Mouse (Mus musculus) kidney, embryonic 15.5 days (tissue): ENCODE data around the gene Rbm20. TPM values are rescaled to one million over a fixed set of nuclear protein-coding genes. Genes with fewer than 3 reads are reported as not detected.
A peak's percentile ranks its signal among the peaks of the same experiment; 100 is the strongest.
"Not testable (repeated sequence)": the region's sequence is repeated elsewhere in the genome, so short reads cannot be mapped to it uniquely, and the experiment has no call there.

Source experiments
- ATAC-seq: fragments of 200-750 bp; cut with Nextera tagmentation; replicated peaks from 2 replicates; pipeline ENCODE4 v1.8.0; 2017; ENCODE audit warnings: moderate TSS enrichment; ENCODE audit not compliant: low FRiP score
- H3K27ac ChIP-seq: fragments of 300-500 bp; sonication (generic); 2 replicates; pipeline ENCODE4 v1.5.1; 2015; ENCODE audit warnings: mild to moderate bottlenecking, inconsistent platforms
- H3K27me3 ChIP-seq: fragments of 300-500 bp; sonication (generic); 2 replicates; pipeline ENCODE4 v1.6.1; 2015; ENCODE audit warnings: inconsistent platforms
- H3K36me3 ChIP-seq: fragments of 300-500 bp; sonication (generic); 2 replicates; pipeline ENCODE4 v1.6.1; 2015; ENCODE audit warnings: inconsistent platforms
- H3K4me1 ChIP-seq: fragments of 300-500 bp; sonication (generic); 2 replicates; pipeline ENCODE4 v1.6.1; 2015; ENCODE audit warnings: inconsistent platforms
- H3K4me2 ChIP-seq: fragments of 300-500 bp; sonication (generic); 2 replicates; pipeline ENCODE4 v1.6.1; 2015; ENCODE audit warnings: moderate library complexity, mild to moderate bottlenecking, inconsistent platforms
- H3K4me3 ChIP-seq: fragments of 300-500 bp; sonication (generic); replicated peaks from 2 replicates; pipeline ENCODE4 v1.5.1; 2015; ENCODE audit warnings: mild to moderate bottlenecking, inconsistent platforms
- H3K9ac ChIP-seq: fragments of 300-500 bp; sonication (generic); 2 replicates; pipeline ENCODE4 v1.6.1; 2015; ENCODE audit warnings: mild to moderate bottlenecking, inconsistent platforms
- H3K9me3 ChIP-seq: fragments of 300-500 bp; sonication (generic); replicated peaks from 2 replicates; pipeline ENCODE4 v1.6.1; 2016; ENCODE audit warnings: inconsistent platforms
- WGBS: fragments of 180-500 bp; shearing (Covaris S2); methylation state at CpG from one replicate; pipeline ENCODE4 v1.1.7; 2015; ENCODE audit warnings: mixed read lengths; 5-methylcytosine and 5-hydroxymethylcytosine counted together
- polyA plus RNA-seq: library from polyadenylated mRNA; unstranded; fragments of >200 nt; fragmentation: Nextera tagmentation; extraction: Ambion mirVana; gene quantifications from 2 replicates; pipeline ENCODE4 v1.2.1, GENCODE M21; 2015

Rbm20 gene
- polyA plus RNA-seq, 1 experiment from 2014 or later: 2.9 TPM

DNA sequence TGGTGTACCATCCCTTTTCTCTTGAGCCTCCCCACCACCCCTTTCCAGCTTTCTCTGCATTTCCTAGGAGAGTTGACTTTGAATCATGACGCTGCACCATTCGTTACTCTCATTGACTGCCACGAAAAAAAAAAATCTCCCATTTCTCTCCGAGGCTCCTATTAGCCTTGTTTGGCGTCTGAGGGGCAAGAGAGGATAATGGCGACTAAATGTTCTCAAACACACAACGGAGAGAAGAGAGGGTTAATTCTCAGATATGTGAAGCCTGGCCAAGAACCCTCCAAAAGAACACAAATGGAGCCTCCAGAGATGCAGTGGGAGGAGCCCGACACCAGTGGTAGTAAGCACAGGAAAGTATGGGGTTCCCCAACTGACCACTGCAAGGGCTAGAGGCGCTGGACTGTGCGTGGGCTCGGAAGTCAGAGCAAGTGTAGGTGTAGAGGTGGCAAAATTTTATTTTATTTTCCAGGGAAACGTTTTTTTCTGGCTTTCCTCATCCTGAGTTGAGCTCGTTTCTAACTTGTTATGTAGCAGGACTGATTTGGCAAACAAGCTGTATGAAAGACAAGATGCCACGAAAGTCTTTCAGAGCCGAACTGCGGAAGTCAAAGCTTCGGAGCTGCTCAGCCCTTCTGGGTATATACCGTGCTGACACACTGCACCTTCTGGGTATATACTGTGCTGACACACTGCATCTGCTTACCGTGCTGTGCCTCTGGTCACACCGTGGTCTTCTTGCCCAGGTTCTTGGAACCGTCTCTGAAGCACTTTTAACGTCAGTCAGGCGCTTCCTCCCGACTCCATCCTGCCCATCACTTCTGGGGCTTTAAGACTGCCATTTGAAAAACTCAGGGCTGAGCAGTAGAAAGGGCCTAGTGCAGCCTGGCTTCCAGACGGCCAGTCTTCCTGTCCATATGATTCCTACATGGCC lies 222.1 kb downstream of the Rbm20 start:
- H3K27ac ChIP-seq: no peak overlapping the region
- peaks cover 11% of the 10 kb centered on the region for H3K4me1 ChIP-seq
- ATAC-seq: no peak
- no peak overlapping the region for H3K9ac ChIP-seq
- no peaks in the 10 kb centered on the region for H3K36me3 ChIP-seq
- H3K27me3 ChIP-seq: no peaks in the 10 kb centered on the region
- H3K4me2 ChIP-seq: no peak overlapping the region
- H3K9me3 ChIP-seq: no peaks in the 10 kb centered on the region
- WGBS: 74% methylated on average over 25 of the region's 25 CpGs
- no peak overlapping the region for H3K4me3 ChIP-seq

DNA sequence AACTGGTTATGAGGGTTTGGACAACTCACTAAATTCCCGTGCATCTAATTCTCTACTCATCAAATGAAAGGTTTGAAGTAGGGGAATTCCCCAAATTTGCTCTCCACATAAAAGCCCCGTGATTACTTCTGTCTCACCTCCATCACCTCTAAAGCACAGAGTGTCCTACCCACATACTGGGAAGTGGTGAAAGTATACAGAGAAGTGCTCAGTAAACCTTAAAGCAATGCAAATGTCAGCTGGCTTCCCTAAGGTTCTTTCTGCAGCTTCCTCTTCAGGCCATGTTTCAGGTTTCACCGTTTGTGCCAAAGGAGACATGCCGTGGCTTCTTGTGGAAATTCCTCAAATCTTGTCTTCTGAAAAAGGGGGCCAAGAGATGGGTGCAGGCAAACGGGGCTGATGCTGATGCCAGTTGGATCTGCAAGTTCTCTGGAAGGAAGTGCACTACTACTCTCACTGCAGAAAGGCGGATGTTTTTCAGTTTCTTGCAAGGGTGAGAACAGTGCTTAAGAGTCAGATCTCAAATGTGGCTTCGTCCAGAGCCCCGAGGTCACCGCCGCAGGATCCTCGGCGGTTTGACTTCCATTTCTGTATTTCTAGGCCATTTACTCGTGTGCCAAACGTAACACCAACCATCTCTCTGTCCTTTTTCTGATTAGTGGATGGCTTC lies 223.0 kb downstream of the Rbm20 start:
- WGBS: 80% methylated on average over 14 of the region's 14 CpGs

DNA sequence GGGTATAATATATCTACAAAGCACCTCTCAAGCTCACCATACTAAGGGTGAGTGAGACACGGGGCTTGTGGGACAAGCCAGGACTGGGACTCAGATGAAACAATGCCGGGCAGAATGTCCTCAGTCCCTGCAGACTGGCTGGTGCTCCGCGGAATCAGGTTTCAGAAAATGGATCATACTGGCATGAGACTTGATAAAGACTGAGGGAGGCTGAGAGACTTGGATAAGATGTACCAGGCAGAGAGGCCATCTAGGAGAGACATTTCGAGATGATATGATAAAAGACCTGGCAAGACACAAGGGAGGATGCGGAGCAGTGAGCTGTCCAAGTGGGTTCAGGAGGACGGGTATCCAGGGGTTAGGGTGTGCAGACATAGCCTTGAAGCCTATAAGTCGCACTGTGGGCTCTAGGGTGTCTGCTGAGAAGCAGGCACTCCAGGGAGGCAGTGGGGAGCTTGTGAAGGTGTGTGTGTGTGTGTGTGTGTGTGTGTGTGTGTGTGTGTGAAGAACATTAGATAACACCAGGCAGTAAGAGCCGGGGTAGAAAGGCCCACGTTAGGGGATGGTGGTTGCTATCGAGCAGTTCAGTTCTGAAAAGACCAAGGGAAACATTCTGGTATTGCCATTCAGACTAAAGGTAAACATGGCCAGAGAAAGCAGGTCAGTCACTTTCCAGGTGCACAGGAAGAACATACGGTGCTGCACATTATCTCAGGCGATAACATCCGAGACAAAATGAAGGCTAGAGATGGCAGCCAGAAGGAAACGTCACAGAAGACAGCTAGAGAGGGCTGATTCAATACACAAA lies 225.0 kb downstream of the Rbm20 start:
- ATAC-seq: no peak
- H3K9ac ChIP-seq: peak overlapping the region; percentile 62
- 55% methylated on average over 15 of the region's 15 CpGs for WGBS

More for the DNA sequence above, 223.0 kb downstream of the Rbm20 start:
- Histone ChIP-seq H3K4me2 (no peak overlapping the region), H3K36me3 (no peaks in the 10 kb centered on the region), H3K9ac (no peak overlapping the region), H3K27ac (no peak overlapping the region), H3K4me3 (no peak overlapping the region), H3K4me1 (peaks cover 19% of the 10 kb centered on the region), H3K27me3 (no peaks in the 10 kb centered on the region), H3K9me3 (no peaks in the 10 kb centered on the region)
- ATAC-seq: no peak

GRCm38 (mm10) chr19:53902739-53903487 lies 225.8 kb downstream of the Rbm20 start:
- Histone ChIP-seq H3K4me2 (peak overlapping the region; percentile 76), H3K4me3 (peak overlapping the region; percentile 97), H3K36me3 (no peaks in the 10 kb centered on the region), H3K9me3 (no peaks in the 10 kb centered on the region), H3K27me3 (no peaks in the 10 kb centered on the region), H3K4me1 (peaks cover 35% of the 10 kb centered on the region), H3K27ac (peak overlapping the region; percentile 94), H3K9ac (peak overlapping the region; percentile 90)
- ATAC-seq: peak; percentile 98
- 1% methylated on average over 54 of the region's 61 CpGs for WGBS

More for the DNA sequence above, 225.0 kb downstream of the Rbm20 start:
- Histone ChIP-seq H3K4me2 (peak overlapping the region; percentile 76), H3K9me3 (no peaks in the 10 kb centered on the region), H3K4me1 (peaks cover 32% of the 10 kb centered on the region), H3K36me3 (no peaks in the 10 kb centered on the region), H3K27ac (peak overlapping the region; percentile 94), H3K27me3 (no peaks in the 10 kb centered on the region), H3K4me3 (peak overlapping the region; percentile 97)

DNA sequence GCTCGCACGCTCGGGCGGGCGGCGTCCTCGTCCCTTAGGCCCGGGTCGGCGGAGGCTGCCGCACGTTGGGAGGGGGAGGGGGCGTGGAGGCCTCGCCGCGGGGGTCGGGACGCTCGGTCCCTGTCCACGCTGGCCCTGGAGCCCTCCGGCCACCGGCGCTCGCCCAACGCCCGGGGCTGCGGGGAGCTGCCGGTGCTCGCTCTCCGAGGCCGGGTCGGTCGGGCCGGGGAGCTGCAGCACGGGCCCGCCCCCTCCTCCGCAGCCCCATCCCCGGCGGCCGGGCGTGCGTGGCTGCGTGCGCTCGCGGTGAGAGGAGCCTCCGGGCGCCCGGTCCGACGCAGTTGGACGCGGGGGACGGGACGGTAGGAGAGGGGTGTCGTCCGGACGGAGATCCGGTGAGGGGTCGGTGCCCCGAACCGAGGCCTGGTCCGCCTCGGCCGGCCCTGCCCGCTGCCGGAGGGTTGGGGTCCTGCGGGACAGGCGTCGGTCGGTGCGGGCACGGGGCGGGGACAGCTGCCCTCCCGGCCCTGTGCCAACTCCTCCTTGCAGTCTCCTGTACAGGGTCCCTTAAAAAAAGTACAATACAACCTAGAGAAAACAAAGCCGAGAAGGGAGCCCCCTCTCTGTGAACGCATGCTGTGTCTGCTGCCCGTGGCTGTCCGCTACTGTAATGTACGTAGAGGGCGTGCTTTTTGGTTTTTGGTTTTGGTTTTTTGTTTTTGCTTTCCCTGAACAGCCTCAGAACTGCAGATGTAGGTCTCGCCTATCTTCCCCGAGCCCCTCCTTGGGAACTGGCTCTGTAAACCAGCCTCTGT lies 226.6 kb downstream of the Rbm20 start:
- H3K9ac ChIP-seq: peak overlapping the region; percentile 90
- peaks cover 35% of the 10 kb centered on the region for H3K4me1 ChIP-seq
- H3K4me2 ChIP-seq: peak overlapping the region; percentile 76
- WGBS: 1% methylated on average over 52 of the region's 83 CpGs
- no peaks in the 10 kb centered on the region for H3K9me3 ChIP-seq
- H3K36me3 ChIP-seq: no peaks in the 10 kb centered on the region; the same call in 1 of the 2 replicates
- ATAC-seq: peak; percentile 69
- H3K27me3 ChIP-seq: no peaks in the 10 kb centered on the region
- H3K4me3 ChIP-seq: peak overlapping the region; percentile 97
- H3K27ac ChIP-seq: peak overlapping the region; percentile 94

DNA sequence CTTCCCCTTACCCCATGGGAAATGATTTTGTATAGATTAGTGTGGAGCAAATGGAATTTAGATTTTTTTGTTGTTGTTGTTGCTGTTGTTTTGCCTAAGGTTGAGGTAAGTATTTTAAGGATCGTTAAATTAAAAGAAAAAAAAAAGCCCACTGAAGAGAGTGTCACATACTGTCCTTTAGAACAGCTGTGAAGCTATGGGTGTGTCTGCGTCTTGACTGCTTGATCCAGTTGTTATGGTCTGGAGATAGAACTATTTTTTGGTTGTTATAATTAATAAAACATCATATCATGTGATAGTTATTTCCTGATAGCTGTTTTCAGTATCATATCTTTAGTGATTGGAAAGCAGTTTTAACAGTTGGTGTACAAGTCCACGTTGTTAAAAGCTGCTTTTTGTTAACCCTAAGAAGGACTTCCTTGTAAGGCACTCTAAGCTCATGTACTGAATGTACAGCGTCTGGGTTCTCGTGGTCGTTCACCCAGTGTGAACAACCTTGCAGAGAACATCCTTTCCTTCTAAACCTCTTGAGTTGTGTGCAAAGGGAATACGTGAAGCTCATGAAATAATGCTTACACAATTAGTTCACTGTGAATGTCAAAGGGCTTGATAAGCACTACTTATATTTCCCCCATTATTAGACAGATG lies 227.9 kb downstream of the Rbm20 start:
- no peak for ATAC-seq
- H3K36me3 ChIP-seq: peaks cover 10% of the 10 kb centered on the region
- H3K27ac ChIP-seq: no peak overlapping the region
- no peaks in the 10 kb centered on the region for H3K27me3 ChIP-seq
- H3K4me2 ChIP-seq: peak overlapping the region; percentile 76
- H3K4me3 ChIP-seq: peak overlapping the region; percentile 97
- no peaks in the 10 kb centered on the region for H3K9me3 ChIP-seq
- peaks cover 35% of the 10 kb centered on the region for H3K4me1 ChIP-seq
- peak overlapping the region; percentile 33; the same call in 1 of the 2 replicates for H3K9ac ChIP-seq
- 50% methylated on average over 7 of the region's 7 CpGs for WGBS

- ATAC-seq: no peak
- no peaks in the 10 kb centered on the region for H3K9me3 ChIP-seq
- H3K9ac ChIP-seq: no peak overlapping the region
- H3K4me2 ChIP-seq: peak overlapping the region; percentile 76
- H3K36me3 ChIP-seq: peaks cover 20% of the 10 kb centered on the region
- peak overlapping the region; percentile 97 for H3K4me3 ChIP-seq
- no peak overlapping the region for H3K27ac ChIP-seq
- H3K27me3 ChIP-seq: no peaks in the 10 kb centered on the region
- 27% methylated on average over 6 of the region's 6 CpGs for WGBS
- H3K4me1 ChIP-seq: peaks cover 35% of the 10 kb centered on the region
Observed at GRCm38 (mm10) chr19:53906033-53906702, 229.1 kb downstream of the Rbm20 start.

GRCm38 (mm10) chr19:53906703-53907070 lies 229.6 kb downstream of the Rbm20 start:
- not testable (repeated sequence) for H3K4me3 ChIP-seq, H3K27me3 ChIP-seq, H3K27ac ChIP-seq, ATAC-seq, H3K4me2 ChIP-seq, H3K9ac ChIP-seq, H3K9me3 ChIP-seq
- Histone ChIP-seq H3K4me1 (peaks cover 35% of the 10 kb centered on the region), H3K36me3 (peaks cover 24% of the 10 kb centered on the region)

DNA sequence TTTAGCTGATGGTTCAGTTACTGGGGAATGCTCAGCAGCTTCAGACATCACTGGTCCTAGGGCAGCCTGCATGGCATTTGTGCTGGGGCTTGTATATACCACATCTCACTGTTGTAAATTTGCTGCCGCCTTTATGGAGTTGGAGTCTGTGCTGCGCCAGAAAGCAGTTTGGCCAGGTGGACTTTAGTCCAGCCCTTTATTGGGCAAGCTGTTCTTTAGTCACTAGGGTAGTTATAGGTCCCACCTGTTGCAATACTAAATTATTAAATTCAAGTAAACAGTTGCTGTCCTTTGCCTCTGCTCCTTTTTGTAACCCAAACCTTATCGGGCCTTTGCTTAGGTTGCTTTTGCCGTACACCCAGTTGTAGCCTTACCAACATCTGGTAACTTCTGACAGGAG lies 237.8 kb downstream of the Rbm20 start:
- H3K4me2 ChIP-seq: no peak overlapping the region
- peaks cover 91% of the 10 kb centered on the region for H3K36me3 ChIP-seq
- no peak overlapping the region for H3K27ac ChIP-seq
- no peak overlapping the region for H3K4me3 ChIP-seq
- no peak for ATAC-seq
- H3K27me3 ChIP-seq: no peaks in the 10 kb centered on the region
- no peak overlapping the region for H3K9ac ChIP-seq
- WGBS: 94% methylated on average over 4 of the region's 4 CpGs
- H3K4me1 ChIP-seq: no peaks in the 10 kb centered on the region
- no peaks in the 10 kb centered on the region for H3K9me3 ChIP-seq
